Mouse (Mus musculus): ENCODE measurements around the gene Phf8.
"Not testable (repeated sequence)": the region's sequence is repeated elsewhere in the genome, so short reads cannot be mapped to it uniquely, and the experiment has no call there.

Phf8 gene

GRCm38 (mm10) chrX:151520458-151521322 is at the start of gene Phf8:
Gene Phf8, plus strand, starts transcription at chrX:151520672.
- DNase-seq = peak; percentile 98

DNA sequence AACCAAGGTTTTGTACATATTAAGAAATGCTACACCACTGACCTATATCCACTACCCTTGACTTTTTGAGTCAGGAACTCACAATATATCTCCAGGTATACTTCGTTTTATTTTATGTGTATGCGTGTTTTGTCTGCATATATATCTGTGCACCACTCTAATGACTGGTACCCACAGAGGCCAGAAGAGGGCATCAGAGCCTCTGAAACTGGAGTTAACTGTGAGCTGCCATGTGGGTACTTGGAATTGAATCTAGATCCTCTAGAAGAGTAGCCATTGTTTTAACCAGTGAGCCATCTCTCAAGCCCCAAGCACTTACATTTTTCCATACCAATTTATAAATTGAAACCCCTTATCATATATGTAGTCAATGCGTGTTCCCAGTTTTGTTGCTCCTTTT is 32.3 kb upstream of the Phf8 start:
- peak; percentile 9 for DNase-seq

- DNase-seq = not testable (repeated sequence)
Observed at GRCm38 (mm10) chrX:151493269-151493668, 27.2 kb upstream of the Phf8 start.

- no peak for DNase-seq
Observed at GRCm38 (mm10) chrX:151496596-151496995, 23.9 kb upstream of the Phf8 start.

DNA sequence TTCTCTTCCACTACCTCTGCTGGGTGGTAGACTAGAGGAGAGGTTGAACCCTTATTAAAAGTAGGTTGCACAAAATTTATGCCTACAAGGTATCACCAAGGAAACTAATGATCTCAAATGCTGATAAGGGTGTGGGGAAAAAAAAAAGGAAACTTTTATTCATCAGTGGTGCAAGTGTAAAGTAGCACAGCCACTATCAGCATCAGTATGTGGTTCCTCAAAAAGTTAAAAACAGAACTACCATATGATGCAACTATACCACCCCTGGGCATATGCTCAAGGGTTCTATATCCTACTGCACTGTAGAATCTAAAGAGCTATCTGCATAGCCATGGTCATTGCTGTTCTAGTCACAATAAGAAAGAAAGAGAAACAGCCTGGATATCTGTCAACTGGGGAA is 11.9 kb upstream of the Phf8 start:
- no peak for DNase-seq

- DNase-seq = no peak
Observed at GRCm38 (mm10) chrX:151509906-151510305, 10.6 kb upstream of the Phf8 start.

- no peak for DNase-seq
Observed at GRCm38 (mm10) chrX:151513066-151513465, 7.4 kb upstream of the Phf8 start.

DNA sequence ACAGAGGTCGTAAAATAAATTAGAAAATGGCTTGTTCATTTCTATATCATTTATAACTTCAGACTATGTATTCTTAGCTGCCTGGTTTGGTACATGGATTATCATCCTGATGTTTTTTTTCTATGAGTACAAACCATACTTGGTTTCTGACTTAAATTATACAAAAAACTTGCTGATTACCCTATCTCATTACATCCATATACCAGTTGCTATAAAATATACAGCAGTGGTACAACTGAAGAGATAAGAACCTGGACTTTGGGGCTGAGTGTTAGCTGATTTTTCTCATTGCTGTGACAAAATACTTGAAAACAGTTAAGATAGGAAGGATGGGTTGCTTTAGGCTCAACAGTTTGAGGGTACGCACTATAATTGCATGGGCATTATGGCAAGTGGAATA is 6.8 kb upstream of the Phf8 start:
- no peak for DNase-seq

- DNase-seq = no peak
Observed at GRCm38 (mm10) chrX:151518181-151518580, 2.3 kb upstream of the Phf8 start.

DNA sequence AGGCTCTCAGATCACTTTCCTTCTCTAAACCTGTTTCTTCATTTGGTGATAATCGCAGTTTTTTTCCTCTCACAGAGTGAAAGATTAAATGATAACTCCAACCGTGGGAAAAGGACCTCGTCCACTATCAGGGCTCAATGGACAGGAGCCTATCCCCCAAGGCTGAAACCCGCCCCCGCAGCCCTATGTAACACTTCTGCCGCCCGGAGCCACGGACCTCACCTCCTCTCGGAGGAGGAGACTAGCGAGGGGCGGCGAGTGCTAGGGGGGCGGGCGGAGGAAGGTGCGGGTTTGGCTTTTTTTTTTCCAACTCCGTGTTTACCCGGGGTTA is 380 bp upstream of the Phf8 start:
- no peak for DNase-seq

DNA sequence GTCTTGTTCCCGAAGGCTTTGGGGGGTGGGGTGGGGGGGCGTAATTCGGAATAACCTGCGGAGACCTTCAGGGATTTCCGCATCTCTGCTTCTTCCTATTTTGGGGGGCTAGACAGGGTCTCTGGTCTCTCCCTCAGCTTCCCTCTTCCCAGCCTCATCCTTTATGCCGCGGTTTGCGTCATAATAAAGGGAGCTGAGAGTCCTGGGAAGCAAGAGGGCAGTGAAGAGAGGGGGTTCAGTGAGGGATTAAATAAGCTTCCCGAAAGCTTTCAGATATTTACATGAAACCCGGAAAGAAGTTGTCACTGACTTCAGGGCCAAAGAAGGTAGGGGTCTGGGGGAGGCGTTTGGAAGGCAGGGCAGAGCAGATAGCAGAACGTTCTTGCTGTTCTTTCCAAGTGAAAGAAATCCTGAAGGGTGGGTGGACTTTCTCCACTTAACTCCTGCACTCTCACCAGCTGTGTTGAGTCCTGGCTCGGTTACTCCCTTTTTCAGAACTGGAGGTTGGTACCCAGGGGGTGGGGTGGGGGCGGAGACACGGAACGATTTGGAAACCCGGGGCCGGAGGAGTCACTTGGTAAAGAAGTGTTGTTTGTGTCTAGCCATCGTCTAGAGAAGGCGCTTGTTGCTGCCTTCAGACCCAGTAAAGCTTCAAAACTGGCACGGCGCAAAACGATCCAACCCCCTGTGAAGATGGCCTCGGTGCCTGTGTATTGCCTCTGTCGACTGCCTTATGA is 1.5 kb downstream of the Phf8 start:
- DNase-seq = peak; percentile 37

DNA sequence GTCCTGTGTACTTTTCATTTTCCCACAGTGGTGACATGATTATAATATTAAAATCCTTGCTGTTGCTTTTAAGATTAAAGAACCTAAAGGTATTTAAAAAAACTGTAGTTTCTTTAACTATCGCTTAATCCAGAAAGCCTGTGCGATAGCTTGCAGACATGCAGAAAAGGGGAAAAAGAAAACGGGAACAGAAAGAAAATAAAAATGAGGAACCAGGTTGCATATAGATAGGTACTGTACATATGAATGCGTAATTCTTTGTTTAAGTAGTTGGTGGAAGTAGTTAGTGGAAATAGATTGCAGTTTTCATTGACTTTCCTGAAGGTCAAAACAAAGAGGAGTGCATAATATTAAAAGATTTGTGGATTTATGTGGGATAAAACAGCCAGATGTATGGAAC is 32.9 kb downstream of the Phf8 start:
- no peak for DNase-seq

DNA sequence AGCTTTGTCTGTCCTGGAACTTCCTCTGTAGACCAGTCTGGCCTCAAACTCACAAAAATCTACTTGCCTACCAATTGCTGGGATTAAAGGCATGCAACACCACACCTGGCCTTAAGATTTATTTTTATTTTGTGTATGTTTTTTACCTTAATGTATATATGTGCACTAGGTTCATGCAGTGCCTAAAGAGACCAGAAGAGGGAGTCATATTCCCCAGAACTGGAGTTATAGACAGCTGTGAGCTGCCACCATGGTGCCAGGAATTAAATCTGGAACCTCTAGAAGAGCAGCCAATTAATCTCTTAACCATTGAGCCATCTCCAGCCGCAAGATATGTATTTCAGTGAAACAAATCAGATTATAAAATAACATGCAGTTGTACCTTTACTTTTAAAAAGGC is 54.7 kb downstream of the Phf8 start:
- DNase-seq = no peak

- DNase-seq = no peak
Observed at GRCm38 (mm10) chrX:151643386-151643785, 122.9 kb downstream of the Phf8 start.

DNA sequence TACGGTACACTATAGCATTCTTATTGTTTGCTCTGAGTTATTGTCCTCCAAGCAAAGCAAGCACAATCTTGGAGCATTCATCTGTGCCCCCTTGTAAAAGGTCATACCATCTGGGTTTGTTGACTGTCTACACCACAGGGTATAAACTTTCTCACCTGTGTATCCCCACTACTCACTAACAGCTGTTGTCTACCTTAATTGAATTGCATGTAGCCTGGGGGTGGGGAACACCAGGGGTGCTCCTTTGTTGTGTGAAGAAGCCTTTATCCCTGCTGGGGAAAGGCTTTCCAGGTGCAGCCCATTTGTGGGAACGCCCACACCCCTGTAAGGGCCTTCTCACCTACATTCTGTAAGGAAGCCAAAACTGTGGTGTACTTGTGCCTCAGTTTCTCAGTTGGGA is 133.3 kb downstream of the Phf8 start:
- no peak for DNase-seq

DNA sequence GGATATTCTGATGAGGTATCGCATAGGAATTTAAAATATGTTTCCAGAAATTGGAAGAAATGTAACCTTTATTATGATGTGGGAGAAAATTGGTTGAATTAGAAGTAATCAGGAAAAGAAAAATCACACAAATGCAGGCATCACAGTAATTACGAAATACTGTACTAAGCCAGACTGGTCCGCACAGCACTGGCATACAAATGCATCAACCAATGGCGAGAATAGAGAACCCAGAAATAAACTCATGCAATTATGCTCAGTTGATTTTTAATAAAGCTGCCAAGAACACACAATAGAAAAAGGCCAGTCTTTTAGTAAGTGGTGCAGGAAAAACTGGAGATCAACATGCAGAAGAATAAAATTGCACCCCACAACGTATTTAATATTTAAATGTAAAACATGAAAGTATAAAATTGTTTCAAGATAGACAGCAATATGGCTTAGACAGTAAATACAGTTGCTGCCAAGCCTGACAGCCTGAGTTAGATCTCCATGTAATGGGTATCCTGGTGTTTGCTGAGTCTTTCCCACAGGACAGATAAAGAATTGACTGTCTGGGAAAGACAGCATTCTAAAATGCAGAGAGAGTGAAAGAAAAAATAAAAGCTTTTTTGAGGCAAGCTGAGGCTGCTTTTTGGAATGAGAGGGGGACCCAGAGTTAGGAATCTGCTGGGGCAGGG is 154.2 kb downstream of the Phf8 start:
- DNase-seq = no peak

Data from thymus, postnatal 4 days (tissue).